Comparison of ENCODE assay signal across 37 mouse cellular contexts in the genomic region with DNA sequence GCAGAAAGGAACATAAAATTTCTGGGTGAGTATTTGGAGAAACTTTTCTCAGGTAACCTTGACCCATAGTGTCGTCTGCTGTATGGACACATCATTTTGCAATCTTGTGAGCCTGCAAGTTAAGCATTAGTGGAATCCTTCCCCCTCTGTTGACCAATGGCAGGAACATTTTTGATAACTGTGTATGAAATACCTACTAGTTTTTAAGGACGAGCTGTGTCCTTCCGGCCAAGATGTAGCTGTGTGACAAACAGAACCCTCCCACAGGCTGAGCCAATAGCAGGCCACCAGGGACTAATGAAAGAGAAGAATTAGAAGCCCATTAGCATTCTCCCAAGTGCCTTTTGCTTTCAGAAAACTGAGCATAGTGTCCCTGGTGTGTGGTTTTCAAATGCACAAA. TPM values are rescaled to one million over a fixed set of nuclear protein-coding genes. Genes with fewer than 3 reads are reported as not detected.
DNase-seq lines count a peak whose midpoint lies in the region; ATAC-seq and TF ChIP-seq lines count a peak whose summit lies in the region.
"Had no signal": no experiment of that assay in that cellular context is flagged by ENCODE, and none has a peak within 500 bp of the region (broad histone marks: within the 10 kb centered on the region; RNA-seq: fewer than 3 reads in every experiment).

No protein-coding gene starts in this region.

- no peak for DNase-seq in heart, embryonic 10.5 days (ENCODE audit: low spot score)
- DNase-seq in heart, adult 8-10 months (ENCODE audit: low spot score): no peak
- DNase-seq in hindbrain, postnatal 0 days (ENCODE audit: low spot score): peak; percentile 42
- peak; percentile 44 for DNase-seq in midbrain, embryonic 11.5 days (ENCODE audit: low spot score, missing footprints)
- no peak for DNase-seq in midbrain, embryonic 14.5 days
- no peak for DNase-seq in left cerebral cortex, postnatal 36 days (ENCODE audit: low spot score in 2 of 2)
- DNase-seq: cerebellum, adult 8-10 months; cerebellum, postnatal 25 days; forebrain, postnatal 0 days; kidney, adult 11 months; kidney, postnatal 14 days; layer of hippocampus, adult 9-11 months; liver, embryonic 13.5 days; lung, embryonic 14.5 days; lung, postnatal 36 days; retina, postnatal 1 day; right cerebral cortex, postnatal 14 days had no signal

- peaks cover 9% of the 10 kb centered on the region for H3K4me1 ChIP-seq in heart, embryonic 10.5 days
- H3K4me1 ChIP-seq in hindbrain, postnatal 0 days (ENCODE audit: insufficient read depth, low read length): no peaks in the 10 kb centered on the region
- H3K4me1 ChIP-seq in hindbrain, embryonic 13.5 days (replicated peaks): no peaks in the 10 kb centered on the region
- H3K4me1 ChIP-seq in midbrain, embryonic 11.5 days (ENCODE audit: control insufficient read depth, insufficient read depth, low read length): no peaks in the 10 kb centered on the region
- H3K4me1 ChIP-seq in midbrain, embryonic 14.5 days (ENCODE audit: control insufficient read depth, insufficient read depth, low read length): no peaks in the 10 kb centered on the region
- H3K4me1 ChIP-seq: embryonic facial prominence, embryonic 10.5 days; embryonic facial prominence, embryonic 15.5 days; forebrain, embryonic 12.5 days; midbrain, embryonic 12.5 days; neural tube, embryonic 15.5 days; stomach, embryonic 15.5 days had no signal

- no peak overlapping the region for H3K9ac ChIP-seq in hindbrain, postnatal 0 days (replicated peaks; ENCODE audit: low read length)
- H3K9ac ChIP-seq in hindbrain, embryonic 13.5 days: no peak overlapping the region
- H3K9ac ChIP-seq in midbrain, embryonic 11.5 days (ENCODE audit: low read length): no peak overlapping the region
- H3K9ac ChIP-seq in midbrain, embryonic 14.5 days (replicated peaks; ENCODE audit: low read length): no peak overlapping the region
- H3K9ac ChIP-seq: embryonic facial prominence, embryonic 15.5 days; forebrain, embryonic 12.5 days; forebrain, postnatal 0 days; hindbrain, embryonic 14.5 days; liver, embryonic 13.5 days; lung, embryonic 14.5 days; midbrain, embryonic 12.5 days; neural tube, embryonic 15.5 days; stomach, embryonic 15.5 days had no signal

- no peak for TF ChIP-seq CTCF in hindbrain, postnatal 0 days (IDR thresholded peaks at IDR 0.05; ENCODE audit: low read depth)

- H3K27ac ChIP-seq in heart, embryonic 10.5 days: peak overlapping the region; percentile 62; the same call in 1 of the 2 replicates
- no peak overlapping the region for H3K27ac ChIP-seq in hindbrain, postnatal 0 days
- H3K27ac ChIP-seq in hindbrain, embryonic 13.5 days: no peak overlapping the region
- no peak overlapping the region for H3K27ac ChIP-seq in midbrain, embryonic 11.5 days (ENCODE audit: low read depth, low read length)
- no peak overlapping the region for H3K27ac ChIP-seq in midbrain, embryonic 14.5 days (replicated peaks; ENCODE audit: low read depth, low read length)
- H3K27ac ChIP-seq: embryonic facial prominence, embryonic 10.5 days; embryonic facial prominence, embryonic 15.5 days; forebrain, embryonic 12.5 days; hindbrain, embryonic 14.5 days; liver, embryonic 13.5 days; midbrain, embryonic 12.5 days; neural tube, embryonic 15.5 days; stomach, embryonic 15.5 days had no signal

- no peak overlapping the region for H3K4me2 ChIP-seq in hindbrain, postnatal 0 days (ENCODE audit: low read depth, low read length)
- no peak overlapping the region for H3K4me2 ChIP-seq in hindbrain, embryonic 13.5 days
- no peak overlapping the region for H3K4me2 ChIP-seq in midbrain, embryonic 11.5 days
- no peak overlapping the region for H3K4me2 ChIP-seq in midbrain, embryonic 14.5 days (ENCODE audit: low read length)
- H3K4me2 ChIP-seq: embryonic facial prominence, embryonic 15.5 days; forebrain, embryonic 12.5 days; hindbrain, embryonic 14.5 days; liver, embryonic 13.5 days; lung, embryonic 14.5 days; midbrain, embryonic 12.5 days; neural tube, embryonic 15.5 days; stomach, embryonic 15.5 days had no signal

- no peaks in the 10 kb centered on the region for H3K36me3 ChIP-seq in heart, embryonic 10.5 days
- no peaks in the 10 kb centered on the region for H3K36me3 ChIP-seq in hindbrain, postnatal 0 days (ENCODE audit: insufficient read depth, low read length)
- H3K36me3 ChIP-seq in hindbrain, embryonic 13.5 days: no peaks in the 10 kb centered on the region
- no peaks in the 10 kb centered on the region for H3K36me3 ChIP-seq in midbrain, embryonic 11.5 days (ENCODE audit: control insufficient read depth, insufficient read depth, low read length)
- no peaks in the 10 kb centered on the region for H3K36me3 ChIP-seq in midbrain, embryonic 14.5 days (ENCODE audit: control insufficient read depth, insufficient read depth, low read length)
- H3K36me3 ChIP-seq: embryonic facial prominence, embryonic 10.5 days; embryonic facial prominence, embryonic 15.5 days; forebrain, embryonic 12.5 days; liver, embryonic 13.5 days; midbrain, embryonic 12.5 days; neural tube, embryonic 15.5 days; stomach, embryonic 15.5 days had no signal

- no peaks in the 10 kb centered on the region for H3K27me3 ChIP-seq in heart, embryonic 10.5 days (ENCODE audit: insufficient read depth, poor library complexity, severe bottlenecking)
- no peaks in the 10 kb centered on the region for H3K27me3 ChIP-seq in hindbrain, postnatal 0 days (ENCODE audit: insufficient read depth, low read length)
- no peaks in the 10 kb centered on the region for H3K27me3 ChIP-seq in hindbrain, embryonic 13.5 days
- H3K27me3 ChIP-seq in midbrain, embryonic 11.5 days (ENCODE audit: control insufficient read depth, insufficient read depth, low read length): no peaks in the 10 kb centered on the region
- no peaks in the 10 kb centered on the region for H3K27me3 ChIP-seq in midbrain, embryonic 14.5 days (ENCODE audit: control insufficient read depth, insufficient read depth, low read length)
- H3K27me3 ChIP-seq: embryonic facial prominence, embryonic 15.5 days; forebrain, embryonic 12.5 days; liver, embryonic 13.5 days; midbrain, embryonic 12.5 days; neural tube, embryonic 15.5 days; stomach, embryonic 15.5 days had no signal

- intact Hi-C loops in left cerebral cortex, postnatal 36 days (cut with DNase I): loop anchor here (5.0 kb wide), 1 partner anchor 37 kb away; no protein-coding TSS in a partner anchor

- WGBS in heart, embryonic 10.5 days: 40% methylated on average over 3 of the region's 3 CpGs
- 62% methylated on average over 3 of the region's 3 CpGs for WGBS in hindbrain, postnatal 0 days
- 62% methylated on average over 3 of the region's 3 CpGs for WGBS in hindbrain, embryonic 13.5 days
- 76% methylated on average over 3 of the region's 3 CpGs for WGBS in midbrain, embryonic 11.5 days
- WGBS in midbrain, embryonic 14.5 days: 70% methylated on average over 3 of the region's 3 CpGs

- ATAC-seq in hindbrain, postnatal 0 days: peak; percentile 84
- ATAC-seq in hindbrain, embryonic 13.5 days (ENCODE audit: low FRiP score): no peak
- no peak for ATAC-seq in midbrain, embryonic 11.5 days (ENCODE audit: low FRiP score)
- no peak for ATAC-seq in midbrain, embryonic 14.5 days (ENCODE audit: low FRiP score, low TSS enrichment)
- ATAC-seq: CD4-positive, CD25-positive, alpha-beta regulatory T cell, adult 4 months; forebrain, postnatal 0 days; inflammation-experienced regulatory T-cells, adult 6 months had no signal

- H3K9me3 ChIP-seq in heart, embryonic 10.5 days: no peaks in the 10 kb centered on the region
- H3K9me3 ChIP-seq in hindbrain, postnatal 0 days (ENCODE audit: low read length): no peaks in the 10 kb centered on the region
- no peaks in the 10 kb centered on the region for H3K9me3 ChIP-seq in hindbrain, embryonic 13.5 days
- no peaks in the 10 kb centered on the region for H3K9me3 ChIP-seq in midbrain, embryonic 11.5 days (ENCODE audit: control insufficient read depth, low read length)
- no peaks in the 10 kb centered on the region for H3K9me3 ChIP-seq in midbrain, embryonic 14.5 days (ENCODE audit: control insufficient read depth, low read length)
- H3K9me3 ChIP-seq: embryonic facial prominence, embryonic 10.5 days; embryonic facial prominence, embryonic 15.5 days; forebrain, embryonic 12.5 days; liver, embryonic 13.5 days; midbrain, embryonic 12.5 days; neural tube, embryonic 15.5 days; stomach, embryonic 15.5 days had no signal

- H3K4me3 ChIP-seq in heart, embryonic 10.5 days: no peak overlapping the region
- H3K4me3 ChIP-seq in hindbrain, postnatal 0 days (ENCODE audit: low read length): no peak overlapping the region
- H3K4me3 ChIP-seq in hindbrain, embryonic 13.5 days: no peak overlapping the region
- H3K4me3 ChIP-seq in midbrain, embryonic 11.5 days (ENCODE audit: low read depth, low read length): no peak overlapping the region
- H3K4me3 ChIP-seq in midbrain, embryonic 14.5 days (replicated peaks; ENCODE audit: low read depth, low read length): no peak overlapping the region
- H3K4me3 ChIP-seq: embryonic facial prominence, embryonic 10.5 days; embryonic facial prominence, embryonic 15.5 days; forebrain, embryonic 12.5 days; liver, embryonic 13.5 days; midbrain, embryonic 12.5 days; neural tube, embryonic 15.5 days; stomach, embryonic 15.5 days had no signal

RNA-seq across cellular contexts. Expression of a gene that starts 8.4 kb away (rescaled TPM):
- polyA plus RNA-seq in heart, embryonic 10.5 days (2016; fragmentation: Nextera tagmentation; extraction: Ambion mirVana): not detected in 2 replicates
- total RNA-seq in heart, adult 8-10 months (2022): not detected
- 0.52 TPM in 1 of 2 replicates, not detected in the other for total RNA-seq in hindbrain, postnatal 0 days (2014; rRNA removed)
- 0.16 TPM in 1 of 2 replicates, not detected in the other for polyA plus RNA-seq in hindbrain, postnatal 0 days (2015; fragmentation: Nextera tagmentation; extraction: Ambion mirVana)
- not detected in 2 replicates for polyA plus RNA-seq in hindbrain, embryonic 13.5 days (2015; fragmentation: Nextera tagmentation; extraction: Ambion mirVana)
- not detected in 2 replicates for polyA plus RNA-seq in midbrain, embryonic 11.5 days (2014; fragmentation: Nextera tagmentation; extraction: Ambion mirVana)
- not detected in 2 replicates for polyA plus RNA-seq in midbrain, embryonic 14.5 days (2014; fragmentation: Nextera tagmentation; extraction: Ambion mirVana)
- total RNA-seq in left cerebral cortex, postnatal 36 days (2021): not detected
- total RNA-seq: forebrain, postnatal 0 days; gastrocnemius, adult 8-10 months; gastrocnemius, postnatal 4 days; heart, postnatal 4 days; left cerebral cortex, postnatal 10 days; megakaryocyte, adult 5-6 weeks had no signal
- polyA plus RNA-seq: CD4-positive, CD25-positive, alpha-beta regulatory T cell, adult 4 months; embryonic facial prominence, embryonic 10.5 days; embryonic facial prominence, embryonic 15.5 days; forebrain, embryonic 12.5 days; forebrain, postnatal 0 days; heart, embryonic 16.5 days; hindbrain, embryonic 14.5 days; inflammation-experienced regulatory T-cells, adult 6 months; kidney, embryonic 14.5 days; limb, embryonic 11.5 days; liver, embryonic 13.5 days; lung, embryonic 14.5 days; midbrain, embryonic 12.5 days; neural tube, embryonic 15.5 days; stomach, embryonic 15.5 days; urinary bladder, adult 2 months had no signal

RNA-seq across cellular contexts. Expression of a gene that starts 14.5 kb away (rescaled TPM):
- polyA plus RNA-seq in heart, embryonic 10.5 days (2016; fragmentation: Nextera tagmentation; extraction: Ambion mirVana): 2.1 and 2.6 TPM in 2 replicates
- under 1 TPM in 1 of 4 experiments, not detected in 3; 0.11 TPM for total RNA-seq in heart, adult 8-10 months (2022)
- not detected in 2 replicates for total RNA-seq in hindbrain, postnatal 0 days (2014; rRNA removed)
- polyA plus RNA-seq in hindbrain, postnatal 0 days (2015; fragmentation: Nextera tagmentation; extraction: Ambion mirVana): 0.40 and 0.52 TPM in 2 replicates
- polyA plus RNA-seq in hindbrain, embryonic 13.5 days (2015; fragmentation: Nextera tagmentation; extraction: Ambion mirVana): 0.05 TPM in 1 of 2 replicates, not detected in the other
- polyA plus RNA-seq in midbrain, embryonic 11.5 days (2014; fragmentation: Nextera tagmentation; extraction: Ambion mirVana): not detected in 2 replicates
- polyA plus RNA-seq in midbrain, embryonic 14.5 days (2014; fragmentation: Nextera tagmentation; extraction: Ambion mirVana): 0.25 TPM in 1 of 2 replicates, not detected in the other
- under 1 TPM; 0.22 to 0.72 TPM for total RNA-seq in left cerebral cortex, postnatal 36 days (2021)
- total RNA-seq: heart, postnatal 4 days; megakaryocyte, adult 5-6 weeks had no signal
- polyA plus RNA-seq: hindbrain, embryonic 14.5 days; midbrain, embryonic 12.5 days; small intestine, adult 2 months had no signal

RNA-seq across cellular contexts. Expression of a gene that starts 58.1 kb away (rescaled TPM):
- 10.1 and 15.9 TPM in 2 replicates for polyA plus RNA-seq in heart, embryonic 10.5 days (2016; fragmentation: Nextera tagmentation; extraction: Ambion mirVana)
- 10 to 100 TPM in 1 of 4 experiments, 1 to 10 TPM in 3; 7.5 to 10.5 (median 8.9) TPM for total RNA-seq in heart, adult 8-10 months (2022)
- total RNA-seq in hindbrain, postnatal 0 days (2014; rRNA removed): 12.3 and 15.4 TPM in 2 replicates
- polyA plus RNA-seq in hindbrain, postnatal 0 days (2015; fragmentation: Nextera tagmentation; extraction: Ambion mirVana): 23.6 and 26.7 TPM in 2 replicates
- 9.8 and 10.6 TPM in 2 replicates for polyA plus RNA-seq in hindbrain, embryonic 13.5 days (2015; fragmentation: Nextera tagmentation; extraction: Ambion mirVana)
- 5.5 and 6.0 TPM in 2 replicates for polyA plus RNA-seq in midbrain, embryonic 11.5 days (2014; fragmentation: Nextera tagmentation; extraction: Ambion mirVana)
- 5.1 and 7.1 TPM in 2 replicates for polyA plus RNA-seq in midbrain, embryonic 14.5 days (2014; fragmentation: Nextera tagmentation; extraction: Ambion mirVana)
- total RNA-seq in left cerebral cortex, postnatal 36 days (2021): 10 to 100 TPM; 16.6 to 18.7 TPM

Comparison
In these comparisons a context has a peak if more than half of its experiments do, and no peak if none do; other contexts are left out.
1. DNase-seq: peak in hindbrain, postnatal 0 days (single experiment) and midbrain, embryonic 11.5 days (single experiment); none in heart, embryonic 10.5 days (single experiment), heart, adult 8-10 months (single experiment), midbrain, embryonic 14.5 days (single experiment) and left cerebral cortex, postnatal 36 days (0 of 2).